Mouse (Mus musculus) kidney, adult 8-10 months (tissue): Measurements from ENCODE around the gene Olfr70.

Source experiments
- DNase-seq, 2 experiments: peaks; one replicate each; pipeline ENCODE4 v3.0.0; 2022

Gene Olfr70

GRCm38 (mm10) chr4:43653161-43654015 is 47.2 kb downstream of the Olfr70 start, which contains the start of gene Spag8:
Gene Spag8 (minus strand): TSS chr4:43653594.
- no peak for DNase-seq

DNA sequence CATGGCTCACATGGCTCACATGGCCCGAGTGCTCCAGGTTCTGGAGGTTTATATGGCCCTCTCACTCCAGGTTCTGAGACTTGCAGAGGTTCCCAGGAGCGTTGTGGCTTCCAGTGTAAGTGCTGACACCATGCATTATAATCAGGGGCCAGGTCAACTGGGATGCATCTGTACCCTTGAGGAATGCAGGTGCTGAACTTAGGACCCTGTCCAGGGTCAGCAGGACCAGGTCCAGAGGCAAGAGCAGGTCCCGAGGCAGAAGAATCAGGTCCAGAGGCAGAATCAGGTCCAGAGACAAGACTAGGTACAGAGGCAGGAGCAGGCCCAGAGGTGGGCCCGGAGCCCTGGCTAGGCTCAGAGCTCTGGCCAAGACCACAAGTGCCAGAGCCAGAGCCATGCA is 47.9 kb downstream of the Olfr70 start:
- DNase-seq: peak; percentile 73 to 85

GRCm38 (mm10) chr4:43649783-43650182 is 50.8 kb downstream of the Olfr70 start:
- DNase-seq: no peak
